15 mouse cellular contexts compared by ENCODE assay signal in the genomic region with DNA sequence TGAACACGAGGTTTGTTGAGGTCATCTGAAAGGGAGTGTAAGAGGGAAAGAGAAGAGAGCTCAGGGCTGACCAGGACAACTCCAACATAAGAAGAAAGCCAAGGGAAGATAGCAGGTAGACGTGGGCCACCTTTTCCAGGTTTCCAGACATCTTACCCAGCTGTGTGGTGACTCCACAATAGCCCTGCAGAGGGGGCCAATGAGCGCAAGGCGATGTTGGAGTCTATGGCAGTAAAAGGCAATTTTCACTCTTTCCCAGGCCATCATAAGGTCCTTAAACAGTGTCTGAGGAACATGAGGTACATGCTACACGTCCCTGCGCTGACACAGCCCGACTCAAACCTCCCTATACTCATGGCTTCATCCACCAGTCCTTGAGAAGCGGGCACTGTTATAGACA.
DNase-seq lines count a peak whose midpoint lies in the region; ATAC-seq and TF ChIP-seq lines count a peak whose summit lies in the region.
"Had no signal": no experiment of that assay in that cellular context is flagged by ENCODE, and none has a peak within 500 bp of the region (broad histone marks: within the 10 kb centered on the region; RNA-seq: fewer than 3 reads in every experiment).

No protein-coding gene starts in this region.

- H3K79me2 ChIP-seq in heart, adult 2 months (replicated peaks; ENCODE audit: control insufficient read depth, insufficient read depth, low read length), result no peaks in the 10 kb centered on the region
- H3K79me2 ChIP-seq in liver, adult 2 months (ENCODE audit: control insufficient read depth, insufficient read depth, low read length), result no peaks in the 10 kb centered on the region

- no peak for TF ChIP-seq POLR2A in heart, adult 2 months (IDR thresholded peaks at IDR 0.05; ENCODE audit: insufficient read depth, low read depth, low read length)
- TF ChIP-seq POLR2A in liver, adult 2 months (IDR thresholded peaks at IDR 0.05; ENCODE audit: extremely low read depth, insufficient read depth, low read length), result no peak
- no peak for TF ChIP-seq POLR2A in cerebellum, adult 2 months (IDR thresholded peaks at IDR 0.05; ENCODE audit: borderline replicate concordance, insufficient read depth, low read length)

- TF ChIP-seq EP300 in heart, adult 2 months (IDR thresholded peaks at IDR 0.05; ENCODE audit: insufficient read depth, low read depth, low read length), result no peak
- TF ChIP-seq EP300 in stomach, postnatal 0 days (optimal IDR thresholded peaks at IDR 0.05), result no peak

- intact Hi-C loops in heart, adult 2 months (cut with DNase I), result loop anchor here (5.0 kb wide), 1 partner anchor 128 kb away; no protein-coding TSS in a partner anchor

- no peak overlapping the region for H3K4me3 ChIP-seq in heart, adult 2 months
- no peak overlapping the region for H3K4me3 ChIP-seq in heart, embryonic 12.5 days
- H3K4me3 ChIP-seq in liver, adult 2 months (ENCODE audit: insufficient read depth, low read depth, low read length), result no peak overlapping the region
- H3K4me3 ChIP-seq in liver, embryonic 12.5 days, result no peak overlapping the region
- no peak overlapping the region for H3K4me3 ChIP-seq in stomach, postnatal 0 days (ENCODE audit: low read depth, low read length)
- H3K4me3 ChIP-seq in cerebellum, adult 2 months (replicated peaks; ENCODE audit: insufficient read depth, low read depth, low read length), result no peak overlapping the region
- H3K4me3 ChIP-seq: embryonic facial prominence, embryonic 15.5 days; limb, embryonic 15.5 days; midbrain, embryonic 13.5 days had no signal

- no peak for DNase-seq in heart, adult 2 months
- DNase-seq in liver, adult 2 months (ENCODE audit: extremely low read depth, low read depth, low spot score), result no peak
- peak; percentile 28 for DNase-seq in thymus, postnatal 14 days
- no peak for DNase-seq in thymus, postnatal 25 days
- DNase-seq in stomach, postnatal 0 days (ENCODE audit: low spot score), result no peak
- no peak for DNase-seq in cerebellum, adult 2 months
- DNase-seq: cerebellum, adult 18-20 months; kidney, postnatal 10 days had no signal

- H3K9ac ChIP-seq in heart, adult 2 months (ENCODE audit: low read depth, low read length), result no peak overlapping the region
- H3K9ac ChIP-seq in heart, embryonic 12.5 days, result no peak overlapping the region
- no peak overlapping the region for H3K9ac ChIP-seq in liver, adult 2 months (ENCODE audit: low read depth, low read length)
- H3K9ac ChIP-seq in liver, embryonic 12.5 days, result no peak overlapping the region
- no peak overlapping the region for H3K9ac ChIP-seq in stomach, postnatal 0 days (ENCODE audit: low read length)
- H3K9ac ChIP-seq: embryonic facial prominence, embryonic 15.5 days; limb, embryonic 15.5 days; midbrain, embryonic 13.5 days had no signal

- no peak overlapping the region for H3K4me2 ChIP-seq in heart, embryonic 12.5 days
- H3K4me2 ChIP-seq in liver, embryonic 12.5 days, result no peak overlapping the region
- no peak overlapping the region for H3K4me2 ChIP-seq in stomach, postnatal 0 days (replicated peaks; ENCODE audit: low read depth)
- H3K4me2 ChIP-seq: embryonic facial prominence, embryonic 15.5 days; limb, embryonic 15.5 days; midbrain, embryonic 13.5 days had no signal

- WGBS in heart, adult 2 months, result 74% methylated on average over 8 of the region's 8 CpGs
- 74% methylated on average over 8 of the region's 8 CpGs for WGBS in heart, embryonic 12.5 days
- WGBS in liver, adult 2 months, result 80% methylated on average over 8 of the region's 8 CpGs
- WGBS in liver, embryonic 12.5 days (ENCODE audit: insufficient replicate concordance), result 61% methylated on average over 8 of the region's 8 CpGs
- 80% methylated on average over 8 of the region's 8 CpGs for WGBS in stomach, postnatal 0 days
- 89% methylated on average over 8 of the region's 8 CpGs for WGBS in cerebellum, adult 2 months

- no peaks in the 10 kb centered on the region for H3K27me3 ChIP-seq in heart, adult 2 months (ENCODE audit: control insufficient read depth, insufficient read depth, low read length)
- H3K27me3 ChIP-seq in heart, embryonic 12.5 days (replicated peaks), result no peaks in the 10 kb centered on the region; the same call in 1 of the 2 replicates
- H3K27me3 ChIP-seq in liver, adult 2 months (ENCODE audit: control insufficient read depth, insufficient read depth, low read length), result no peaks in the 10 kb centered on the region
- H3K27me3 ChIP-seq in liver, embryonic 12.5 days (replicated peaks), result peaks cover 23% of the 10 kb centered on the region
- H3K27me3 ChIP-seq in stomach, postnatal 0 days (ENCODE audit: control insufficient read depth, insufficient read depth, low read length), result no peaks in the 10 kb centered on the region
- H3K27me3 ChIP-seq in cerebellum, adult 2 months (ENCODE audit: control insufficient read depth, insufficient read depth, low read length), result no peaks in the 10 kb centered on the region
- H3K27me3 ChIP-seq: midbrain, embryonic 13.5 days had no signal

- TF ChIP-seq CTCF in heart, adult 2 months (IDR thresholded peaks at IDR 0.05), result peak; percentile 64
- TF ChIP-seq CTCF in liver, adult 2 months (IDR thresholded peaks at IDR 0.05; ENCODE audit: low read depth, low read length), result peak; percentile 60
- peak; percentile 57 for TF ChIP-seq CTCF in stomach, postnatal 0 days (IDR thresholded peaks at IDR 0.05; ENCODE audit: low read depth)
- no peak for TF ChIP-seq CTCF in cerebellum, adult 2 months (IDR thresholded peaks at IDR 0.05; ENCODE audit: borderline replicate concordance, insufficient read depth, low read depth, low read length)

- no peaks in the 10 kb centered on the region for H3K36me3 ChIP-seq in heart, adult 2 months (ENCODE audit: control insufficient read depth, insufficient read depth, low read length)
- no peaks in the 10 kb centered on the region for H3K36me3 ChIP-seq in heart, embryonic 12.5 days
- no peaks in the 10 kb centered on the region for H3K36me3 ChIP-seq in liver, adult 2 months (ENCODE audit: control insufficient read depth, insufficient read depth, low read length)
- no peaks in the 10 kb centered on the region for H3K36me3 ChIP-seq in liver, embryonic 12.5 days
- H3K36me3 ChIP-seq in stomach, postnatal 0 days (ENCODE audit: control insufficient read depth, insufficient read depth, low read length), result no peaks in the 10 kb centered on the region
- H3K36me3 ChIP-seq: embryonic facial prominence, embryonic 15.5 days; limb, embryonic 15.5 days had no signal

- no peak for ATAC-seq in heart, embryonic 12.5 days (ENCODE audit: insufficient number of reproducible peaks, low FRiP score)
- ATAC-seq in liver, embryonic 12.5 days, result no peak
- ATAC-seq in stomach, postnatal 0 days (ENCODE audit: low FRiP score, low TSS enrichment), result no peak
- ATAC-seq: activated CD4-positive, CD25-positive, alpha-beta regulatory T cell, adult 4 months; midbrain, embryonic 13.5 days had no signal

- no peak overlapping the region for H3K27ac ChIP-seq in heart, adult 2 months
- no peak overlapping the region for H3K27ac ChIP-seq in heart, embryonic 12.5 days (ENCODE audit: poor library complexity, severe bottlenecking)
- H3K27ac ChIP-seq in liver, adult 2 months (replicated peaks; ENCODE audit: insufficient read depth, low read depth, low read length), result no peak overlapping the region
- H3K27ac ChIP-seq in liver, embryonic 12.5 days, result no peak overlapping the region
- no peak overlapping the region for H3K27ac ChIP-seq in stomach, postnatal 0 days (replicated peaks)
- no peak overlapping the region for H3K27ac ChIP-seq in cerebellum, adult 2 months (ENCODE audit: insufficient read depth, low read length)
- H3K27ac ChIP-seq: embryonic facial prominence, embryonic 15.5 days; limb, embryonic 15.5 days; macrophage; midbrain, embryonic 13.5 days had no signal

- H3K4me1 ChIP-seq in heart, adult 2 months (ENCODE audit: control insufficient read depth, insufficient read depth, low read length), result no peaks in the 10 kb centered on the region
- peaks cover 10% of the 10 kb centered on the region for H3K4me1 ChIP-seq in heart, embryonic 12.5 days (replicated peaks)
- no peaks in the 10 kb centered on the region for H3K4me1 ChIP-seq in liver, adult 2 months (ENCODE audit: control insufficient read depth, insufficient read depth, low read length)
- H3K4me1 ChIP-seq in liver, embryonic 12.5 days, result peaks cover 29% of the 10 kb centered on the region
- no peaks in the 10 kb centered on the region for H3K4me1 ChIP-seq in stomach, postnatal 0 days (replicated peaks; ENCODE audit: control insufficient read depth, insufficient read depth)
- H3K4me1 ChIP-seq in cerebellum, adult 2 months (ENCODE audit: control insufficient read depth, insufficient read depth, low read length), result peaks cover 7% of the 10 kb centered on the region

- H3K9me3 ChIP-seq in heart, embryonic 12.5 days (replicated peaks), result no peaks in the 10 kb centered on the region
- no peaks in the 10 kb centered on the region for H3K9me3 ChIP-seq in liver, embryonic 12.5 days (replicated peaks)
- H3K9me3 ChIP-seq in stomach, postnatal 0 days (ENCODE audit: control insufficient read depth, low read length), result no peaks in the 10 kb centered on the region
- H3K9me3 ChIP-seq: embryonic facial prominence, embryonic 15.5 days; limb, embryonic 15.5 days; midbrain, embryonic 13.5 days had no signal
